Mouse (Mus musculus): Measurements from ENCODE around the gene Accsl.

GRCm38 (mm10) chr2:93913552-93913951, 44.6 kb upstream of the Accsl start:
- no peak for TF ChIP-seq CTCF (IDR thresholded peaks at IDR 0.05; ENCODE audit: low read depth, low read length)
- no peak for TF ChIP-seq GATA2 (IDR thresholded peaks at IDR 0.05; ENCODE audit: borderline replicate concordance, low read depth, low read length)
- no peak for TF ChIP-seq TAL1 (conservative IDR thresholded peaks at IDR 0.05; ENCODE audit: low read depth, low read length)
- no peak for TF ChIP-seq GATA1 (IDR thresholded peaks at IDR 0.05; ENCODE audit: borderline replicate concordance, low read length)
